Mouse (Mus musculus) neural tube, embryonic 12.5 days (tissue): ENCODE results near the gene Phip. TPM values are rescaled to one million over a fixed set of nuclear protein-coding genes. Genes with fewer than 3 reads are reported as not detected.

Experiments
- ATAC-seq: fragments of 200-750 bp; cut with Nextera tagmentation; 2 replicates; pipeline ENCODE4 v1.8.0; 2017; ENCODE audit warnings: low read depth, mild to moderate bottlenecking, moderate TSS enrichment, moderate library complexity; ENCODE audit not compliant: low FRiP score
- H3K27ac ChIP-seq: fragments of 300-500 bp; sonication (generic); 2 replicates; pipeline ENCODE4 v1.5.1; 2016
- H3K27me3 ChIP-seq: fragments of 300-500 bp; sonication (generic); replicated peaks from 2 replicates; pipeline ENCODE4 v1.6.1; 2016; ENCODE audit warnings: mild to moderate bottlenecking
- H3K36me3 ChIP-seq: fragments of 300-500 bp; sonication (generic); 2 replicates; pipeline ENCODE4 v1.6.1; 2016; ENCODE audit warnings: mild to moderate bottlenecking
- H3K4me1 ChIP-seq: fragments of 300-500 bp; sonication (generic); 2 replicates; pipeline ENCODE4 v1.6.1; 2016
- H3K4me2 ChIP-seq: fragments of 300-500 bp; sonication (generic); replicated peaks from 2 replicates; pipeline ENCODE4 v1.6.1; 2016; ENCODE audit warnings: mild to moderate bottlenecking
- H3K4me3 ChIP-seq: fragments of 300-500 bp; sonication (generic); 2 replicates; pipeline ENCODE4 v1.5.1; 2016
- H3K9ac ChIP-seq: fragments of 300-500 bp; sonication (generic); 2 replicates; pipeline ENCODE4 v1.6.1; 2016; ENCODE audit warnings: mild to moderate bottlenecking
- H3K9me3 ChIP-seq: fragments of 300-500 bp; sonication (generic); 2 replicates; pipeline ENCODE4 v1.6.1; 2016; ENCODE audit warnings: mild to moderate bottlenecking
- WGBS: fragments of 180-500 bp; shearing (Covaris S2); methylation state at CpG from one replicate; pipeline ENCODE4 v1.1.7; 2016; 5-methylcytosine and 5-hydroxymethylcytosine counted together
- polyA plus RNA-seq: library from polyadenylated mRNA; unstranded; fragments of >200 nt; fragmentation: Nextera tagmentation; extraction: Ambion mirVana; gene quantifications from 2 replicates; pipeline ENCODE4 v1.2.1, GENCODE M21; 2016

The Phip gene
- 127 and 141 TPM in 2 replicates for polyA plus RNA-seq

- Histone ChIP-seq H3K27ac (peak within 1 kb of the TSS; percentile 100), H3K36me3 (no peaks in the 10 kb centered on the region), H3K9ac (peak within 1 kb of the TSS; percentile 95), H3K4me1 (peaks cover 15% of the 10 kb centered on the region), H3K4me2 (peak within 1 kb of the TSS; percentile 87), H3K27me3 (no peaks in the 10 kb centered on the region), H3K9me3 (no peaks in the 10 kb centered on the region), H3K4me3 (peak within 1 kb of the TSS; percentile 92)
- under 1% methylated on average over 53 of the region's 79 CpGs for WGBS
- peak; percentile 83 for ATAC-seq
These were observed at the start of gene Phip for GRCm38 (mm10) chr9:82975342-82976215. Phip (minus strand) TSS chr9:82975516.

DNA sequence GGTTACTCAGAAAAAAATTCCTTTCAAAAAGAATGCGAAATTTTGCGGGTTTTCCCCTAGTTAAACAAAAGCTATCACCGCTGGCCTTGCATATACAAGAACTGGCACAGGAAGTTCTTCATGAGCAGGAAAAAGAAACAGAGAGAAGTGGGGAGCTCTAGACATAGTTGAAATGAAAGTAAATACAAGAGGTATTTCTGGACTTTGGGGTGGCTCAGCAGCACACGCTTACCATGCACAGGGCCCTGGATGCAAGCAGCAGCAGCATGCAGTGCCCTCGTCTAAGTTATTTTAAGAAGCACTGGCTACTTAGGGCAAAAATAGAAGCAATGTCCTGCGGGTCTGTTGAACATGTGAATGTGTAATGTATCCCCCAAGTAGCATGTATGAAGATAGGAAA is 48.4 kb upstream of the Phip start:
- Histone ChIP-seq H3K4me1 (no peaks in the 10 kb centered on the region), H3K4me3 (no peak overlapping the region), H3K36me3 (no peaks in the 10 kb centered on the region), H3K27ac (no peak overlapping the region), H3K9me3 (no peaks in the 10 kb centered on the region), H3K4me2 (no peak overlapping the region), H3K27me3 (no peaks in the 10 kb centered on the region), H3K9ac (no peak overlapping the region)
- ATAC-seq: no peak
- WGBS: 80% methylated on average over 6 of the region's 6 CpGs

DNA sequence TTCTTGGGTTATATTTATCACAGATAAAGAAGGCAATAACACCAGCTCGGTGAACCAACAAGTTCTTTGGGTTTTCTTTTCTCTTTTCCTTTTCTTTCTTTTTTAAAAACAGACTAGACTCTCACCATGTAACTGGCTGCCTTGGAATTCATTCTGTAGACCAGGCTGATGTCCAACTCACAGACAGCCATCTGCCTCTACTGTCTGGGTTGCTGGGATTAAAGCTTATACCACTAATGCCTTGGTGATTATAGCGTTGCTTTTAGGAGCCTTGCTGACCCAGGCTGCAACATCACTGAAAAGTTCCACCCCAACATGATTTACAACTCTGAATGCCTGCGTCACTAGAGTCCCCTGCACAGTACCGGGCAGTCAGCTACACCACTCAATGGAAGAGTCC is 39.2 kb upstream of the Phip start:
- Histone ChIP-seq H3K36me3 (no peaks in the 10 kb centered on the region), H3K4me3 (no peak overlapping the region), H3K27me3 (no peaks in the 10 kb centered on the region), H3K27ac (no peak overlapping the region), H3K9ac (no peak overlapping the region), H3K9me3 (no peaks in the 10 kb centered on the region), H3K4me1 (no peaks in the 10 kb centered on the region), H3K4me2 (no peak overlapping the region)
- 73% methylated on average over 4 of the region's 4 CpGs for whole genome bisulfite sequencing
- ATAC-seq: no peak

GRCm38 (mm10) chr9:83008306-83008705 is 33.0 kb upstream of the Phip start:
- Histone ChIP-seq H3K4me2 (no peak overlapping the region), H3K9me3 (no peaks in the 10 kb centered on the region), H3K4me3 (no peak overlapping the region), H3K4me1 (no peaks in the 10 kb centered on the region), H3K27me3 (no peaks in the 10 kb centered on the region), H3K9ac (no peak overlapping the region), H3K27ac (no peak overlapping the region), H3K36me3 (no peaks in the 10 kb centered on the region)
- 91% methylated on average over 1 of the region's 1 CpGs for WGBS
- no peak for ATAC-seq

GRCm38 (mm10) chr9:83001342-83001741 is 26.0 kb upstream of the Phip start:
- no peak overlapping the region for H3K4me3 ChIP-seq
- WGBS: 92% methylated on average over 4 of the region's 4 CpGs
- H3K9me3 ChIP-seq: no peaks in the 10 kb centered on the region
- H3K27ac ChIP-seq: no peak overlapping the region
- H3K4me1 ChIP-seq: no peaks in the 10 kb centered on the region
- no peak overlapping the region for H3K9ac ChIP-seq
- H3K4me2 ChIP-seq: no peak overlapping the region
- no peaks in the 10 kb centered on the region for H3K27me3 ChIP-seq
- H3K36me3 ChIP-seq: no peaks in the 10 kb centered on the region
- ATAC-seq: no peak

GRCm38 (mm10) chr9:82997765-82998500 is 22.6 kb upstream of the Phip start:
- no peaks in the 10 kb centered on the region for H3K36me3 ChIP-seq
- ATAC-seq: no peak
- no peak overlapping the region for H3K9ac ChIP-seq
- H3K27ac ChIP-seq: no peak overlapping the region
- 89% methylated on average over 2 of the region's 2 CpGs for WGBS
- H3K27me3 ChIP-seq: no peaks in the 10 kb centered on the region
- no peak overlapping the region for H3K4me2 ChIP-seq
- H3K9me3 ChIP-seq: no peaks in the 10 kb centered on the region
- H3K4me3 ChIP-seq: no peak overlapping the region
- H3K4me1 ChIP-seq: no peaks in the 10 kb centered on the region

DNA sequence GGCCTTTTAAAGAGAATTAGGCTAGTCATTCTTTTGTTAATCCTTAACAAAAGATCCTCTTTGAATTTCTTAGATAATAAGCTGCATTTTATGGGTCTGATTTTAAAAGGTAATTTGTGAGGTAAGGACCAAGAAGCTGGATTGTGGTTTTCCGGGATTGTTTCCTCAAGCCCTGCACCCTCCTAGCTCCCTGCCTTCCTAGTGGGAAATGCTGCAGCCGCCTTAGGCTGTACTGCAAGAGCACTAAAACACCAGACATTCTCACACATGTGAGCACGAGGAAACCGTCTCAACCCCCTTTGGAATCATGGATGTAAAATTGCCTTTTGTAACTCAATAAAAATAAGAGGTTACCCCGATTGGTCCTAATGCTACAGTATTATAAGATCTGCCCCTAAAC is 1.6 kb upstream of the Phip start:
- H3K9ac ChIP-seq: no peak overlapping the region
- no peak for ATAC-seq
- peaks cover 10% of the 10 kb centered on the region for H3K4me1 ChIP-seq
- H3K9me3 ChIP-seq: no peaks in the 10 kb centered on the region
- peak overlapping the region; percentile 58 for H3K4me2 ChIP-seq
- H3K36me3 ChIP-seq: no peaks in the 10 kb centered on the region
- H3K27ac ChIP-seq: no peak overlapping the region
- H3K4me3 ChIP-seq: no peak overlapping the region; the same call in 1 of the 2 replicates
- 7% methylated on average over 5 of the region's 5 CpGs for WGBS
- H3K27me3 ChIP-seq: no peaks in the 10 kb centered on the region

DNA sequence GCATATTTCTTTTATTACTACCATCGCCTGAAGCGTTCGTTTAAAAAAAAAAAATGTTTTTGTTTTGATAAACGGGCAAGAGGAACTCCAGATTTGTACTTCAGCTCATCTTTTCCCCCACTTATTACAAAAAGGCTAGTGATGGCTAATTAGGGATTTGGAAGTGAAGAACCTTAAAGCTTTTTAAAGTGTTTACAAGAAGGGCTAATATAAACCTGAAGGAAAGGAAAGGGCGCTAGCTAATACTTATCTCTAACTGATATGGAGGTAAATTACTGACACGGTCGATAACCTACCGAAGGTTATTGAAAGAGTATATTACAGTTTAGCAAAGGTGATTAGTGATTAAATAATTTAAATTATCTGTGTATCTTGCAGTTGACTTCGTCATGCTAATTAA is 903 bp upstream of the Phip start:
- peak overlapping the region; percentile 58 for H3K4me2 ChIP-seq
- no peaks in the 10 kb centered on the region for H3K27me3 ChIP-seq
- WGBS: 1% methylated on average over 9 of the region's 9 CpGs
- H3K9me3 ChIP-seq: no peaks in the 10 kb centered on the region
- peak overlapping the region; percentile 92 for H3K4me3 ChIP-seq
- ATAC-seq: no peak
- no peaks in the 10 kb centered on the region for H3K36me3 ChIP-seq
- peaks cover 14% of the 10 kb centered on the region for H3K4me1 ChIP-seq
- peak overlapping the region; percentile 95 for H3K9ac ChIP-seq
- H3K27ac ChIP-seq: peak overlapping the region; percentile 50; the same call in 1 of the 2 replicates

DNA sequence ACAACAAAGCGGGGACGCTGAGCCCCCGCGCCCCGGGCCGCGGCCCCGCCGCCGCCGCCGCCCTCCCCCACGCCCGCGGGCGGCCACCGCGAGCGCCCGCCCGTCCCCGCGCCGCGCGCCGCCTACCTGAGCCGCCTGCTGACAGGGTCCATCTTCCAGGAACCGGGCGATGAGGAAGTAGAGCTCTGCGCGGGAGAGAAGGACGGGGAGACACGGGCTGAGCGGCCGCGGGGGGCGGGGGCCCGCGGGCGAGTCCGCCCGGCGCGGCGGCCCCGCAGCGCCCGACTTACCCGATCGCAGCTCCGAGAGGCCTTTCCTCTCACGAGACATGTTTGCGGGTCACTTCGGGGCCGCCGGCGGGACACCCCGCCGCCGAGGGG is 364 bp downstream of the Phip start:
- peak; percentile 36 for ATAC-seq
- Histone ChIP-seq H3K27me3 (no peaks in the 10 kb centered on the region), H3K36me3 (no peaks in the 10 kb centered on the region), H3K4me1 (peaks cover 18% of the 10 kb centered on the region), H3K4me3 (peak overlapping the region; percentile 92), H3K9ac (peak overlapping the region; percentile 95), H3K27ac (peak overlapping the region; percentile 100), H3K4me2 (peak overlapping the region; percentile 58), H3K9me3 (no peaks in the 10 kb centered on the region)
- 1% methylated on average over 51 of the region's 61 CpGs for WGBS

DNA sequence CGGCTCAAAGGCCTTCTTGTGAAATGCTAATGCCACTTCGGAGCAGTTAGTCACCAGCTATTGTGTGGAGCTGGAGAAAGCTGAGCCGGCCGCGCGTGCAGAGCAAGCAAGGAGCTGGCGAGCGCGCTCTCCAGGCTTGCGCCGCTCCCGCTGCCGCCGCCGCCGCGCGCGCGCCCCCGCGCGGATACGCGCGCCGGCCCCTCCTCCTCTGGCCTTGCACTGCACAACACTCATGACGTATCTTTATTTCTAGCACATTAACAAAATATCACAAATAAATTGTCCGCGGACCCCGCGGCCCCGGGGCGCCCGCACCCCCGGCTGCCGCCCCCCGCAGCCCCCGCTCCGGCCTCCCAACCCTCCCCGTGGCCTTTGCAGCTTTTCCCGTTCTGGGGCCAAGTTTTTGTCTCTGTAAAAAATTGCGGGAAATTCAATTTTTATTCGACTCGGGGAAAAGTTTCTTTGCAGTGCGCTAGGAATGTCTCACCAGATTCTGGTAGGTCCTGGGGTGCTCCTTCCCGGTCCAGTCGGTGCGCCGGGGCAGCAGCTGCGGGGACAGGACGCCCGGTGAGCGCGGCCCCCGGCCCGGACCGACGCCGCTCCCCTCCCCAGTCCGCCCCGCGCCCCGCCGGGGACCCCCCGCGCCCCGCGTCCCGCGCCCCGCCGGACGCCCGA is 992 bp downstream of the Phip start:
- peak overlapping the region; percentile 95 for H3K9ac ChIP-seq
- WGBS: under 1% methylated on average over 60 of the region's 75 CpGs
- peak overlapping the region; percentile 87 for H3K4me2 ChIP-seq
- H3K27me3 ChIP-seq: no peaks in the 10 kb centered on the region
- no peaks in the 10 kb centered on the region for H3K9me3 ChIP-seq
- ATAC-seq: peak; percentile 84
- H3K27ac ChIP-seq: peak overlapping the region; percentile 100
- peak overlapping the region; percentile 92 for H3K4me3 ChIP-seq
- H3K36me3 ChIP-seq: no peaks in the 10 kb centered on the region
- H3K4me1 ChIP-seq: peaks cover 18% of the 10 kb centered on the region

DNA sequence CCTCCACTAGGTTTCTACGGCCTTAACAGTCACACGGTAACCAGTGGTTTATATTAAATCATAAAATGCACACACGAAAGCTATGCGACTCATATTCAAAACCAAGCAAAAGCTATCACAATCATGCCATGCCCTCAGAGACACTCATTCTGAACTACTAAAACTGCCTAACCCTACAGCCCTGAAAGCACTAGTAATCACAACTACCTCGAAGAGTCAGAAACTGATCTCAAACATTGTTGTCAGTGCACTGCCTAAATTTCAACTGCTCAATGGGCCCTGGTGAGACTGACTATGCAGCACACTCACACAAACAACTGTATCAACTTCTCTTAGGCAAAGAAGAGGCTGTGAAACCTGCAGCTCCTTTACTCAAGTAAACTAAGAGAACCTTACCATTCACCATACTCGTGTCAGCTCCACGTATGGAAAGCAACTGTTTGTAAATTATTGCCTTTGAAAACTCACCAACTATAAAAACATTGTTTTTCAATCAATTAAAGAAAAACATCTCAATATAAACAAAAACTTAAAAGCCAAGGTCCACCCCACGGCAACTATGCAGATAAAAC is 1.9 kb downstream of the Phip start:
- WGBS: 37% methylated on average over 8 of the region's 8 CpGs
- Histone ChIP-seq H3K27ac (no peak overlapping the region), H3K4me2 (peak overlapping the region; percentile 87), H3K27me3 (no peaks in the 10 kb centered on the region), H3K36me3 (no peaks in the 10 kb centered on the region), H3K4me3 (peak overlapping the region; percentile 92), H3K9ac (peak overlapping the region; percentile 95), H3K4me1 (peaks cover 18% of the 10 kb centered on the region), H3K9me3 (no peaks in the 10 kb centered on the region)
- no peak for ATAC-seq

DNA sequence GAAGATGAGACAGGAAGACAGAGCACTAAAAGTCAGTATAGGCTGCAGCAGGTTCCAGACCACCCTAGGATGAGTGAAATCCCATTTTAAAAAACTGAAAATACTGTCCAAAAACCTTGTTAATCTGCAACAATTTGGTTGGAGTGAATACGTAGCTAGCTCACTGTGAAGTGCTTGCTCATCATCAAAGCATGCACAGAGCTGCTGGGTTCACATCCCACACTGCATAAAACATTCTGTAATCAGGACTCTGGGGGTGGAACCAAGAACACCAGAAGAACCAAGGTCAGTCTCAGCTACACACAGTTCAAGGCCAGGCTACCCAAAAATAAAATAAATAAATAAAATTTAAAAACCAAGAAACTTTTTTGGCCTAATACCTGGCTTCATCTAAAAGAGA is 3.9 kb downstream of the Phip start:
- WGBS: 72% methylated on average over 1 of the region's 1 CpGs
- H3K9me3 ChIP-seq: no peaks in the 10 kb centered on the region
- H3K4me2 ChIP-seq: peak overlapping the region; percentile 36; the same call in 1 of the 2 replicates
- no peak overlapping the region for H3K4me3 ChIP-seq
- H3K27me3 ChIP-seq: no peaks in the 10 kb centered on the region
- H3K9ac ChIP-seq: no peak overlapping the region
- peaks cover 14% of the 10 kb centered on the region for H3K4me1 ChIP-seq
- no peak overlapping the region for H3K27ac ChIP-seq
- no peaks in the 10 kb centered on the region for H3K36me3 ChIP-seq
- ATAC-seq: no peak
